Mouse (Mus musculus): ENCODE data around the gene Sirpb1b.

DNA sequence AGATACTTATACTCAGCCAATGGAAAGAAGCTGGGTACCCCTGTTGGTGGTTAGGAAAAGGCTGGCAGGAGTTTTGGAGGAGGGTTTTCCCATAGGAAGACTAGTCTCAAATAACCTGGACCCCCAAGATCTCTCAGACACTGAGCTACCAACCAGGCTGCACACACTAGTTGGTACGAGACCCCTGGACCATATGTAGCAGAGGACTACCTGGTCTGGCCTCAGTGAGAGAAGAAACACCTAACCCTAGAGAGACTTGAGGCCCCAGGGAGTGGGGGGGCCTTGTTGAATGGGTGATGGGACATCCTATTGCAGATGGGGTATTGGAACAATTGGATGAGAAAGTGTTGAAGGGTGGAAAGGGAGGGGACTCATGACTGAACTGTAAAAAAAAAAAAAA lies 8.6 kb upstream of the Sirpb1b start:
- TF ChIP-seq CTCF (IDR thresholded peaks at IDR 0.05) = no peak
- TF ChIP-seq EP300 (IDR thresholded peaks at IDR 0.05) = no peak
